Comparison of ENCODE assay signal across 17 mouse cellular contexts in genomic region chr5:4245004-4245403, GRCm38 (mm10).
"Had no signal": no experiment of that assay in that cellular context is flagged by ENCODE, and none has a peak within 500 bp of the region (broad histone marks: within the 10 kb centered on the region; RNA-seq: fewer than 3 reads in every experiment).

No protein-coding gene starts in this region.

- ATAC-seq: liver, postnatal 0 days; lung, postnatal 0 days; midbrain, embryonic 13.5 days; midbrain, embryonic 15.5 days had no signal

- H3K9ac ChIP-seq: liver, embryonic 15.5 days; liver, postnatal 0 days; lung, embryonic 15.5 days; midbrain, embryonic 13.5 days; midbrain, embryonic 15.5 days; neural tube, embryonic 12.5 days had no signal

- H3K4me1 ChIP-seq: liver, embryonic 15.5 days; lung, embryonic 15.5 days; megakaryocyte, embryonic 14.5 days; midbrain, embryonic 13.5 days; midbrain, embryonic 15.5 days; neural tube, embryonic 12.5 days had no signal

- H3K27me3 ChIP-seq: liver, embryonic 15.5 days; lung, embryonic 15.5 days; megakaryocyte, embryonic 14.5 days; midbrain, embryonic 13.5 days; midbrain, embryonic 15.5 days; neural tube, embryonic 12.5 days had no signal

- H3K27ac ChIP-seq: liver, embryonic 15.5 days; lung, embryonic 15.5 days; macrophage; midbrain, embryonic 13.5 days; neural tube, embryonic 12.5 days had no signal

- H3K9me3 ChIP-seq: liver, embryonic 15.5 days; lung, embryonic 15.5 days; megakaryocyte, embryonic 14.5 days; midbrain, embryonic 13.5 days; midbrain, embryonic 15.5 days; neural tube, embryonic 12.5 days had no signal

- H3K4me3 ChIP-seq: liver, embryonic 15.5 days; lung, embryonic 15.5 days; megakaryocyte, embryonic 14.5 days; midbrain, embryonic 13.5 days; midbrain, embryonic 15.5 days; neural tube, embryonic 12.5 days had no signal

- H3K4me2 ChIP-seq: liver, embryonic 15.5 days; lung, embryonic 15.5 days; midbrain, embryonic 11.5 days; midbrain, embryonic 13.5 days; midbrain, embryonic 15.5 days; neural tube, embryonic 12.5 days had no signal

- H3K36me3 ChIP-seq: liver, embryonic 15.5 days; lung, embryonic 15.5 days; midbrain, embryonic 13.5 days; midbrain, embryonic 15.5 days; neural tube, embryonic 12.5 days had no signal

- DNase-seq: liver, postnatal 0 days; lung, adult 2 months; lung, postnatal 14 days; lung, postnatal 36 days; right cerebral cortex, postnatal 14 days; thymus, adult 18-20 months; thymus, postnatal 14 days; thymus, postnatal 36 days had no signal
